Mouse (Mus musculus) olfactory bulb, adult 2 months (tissue): Measurements from ENCODE around the gene Fam83e.

Source experiments
- CTCF ChIP-seq: fragments of 200-500 bp; IDR thresholded peaks from 2 replicates; pipeline ENCODE4 v1.5.1; 2012; ENCODE audit warnings: low read depth, mild to moderate bottlenecking, low read length, moderate library complexity; ENCODE audit not compliant: insufficient read depth
- POLR2A ChIP-seq: fragments of 200-500 bp; IDR thresholded peaks from 2 replicates; pipeline ENCODE4 v1.6.1; 2012; ENCODE audit warnings: mild to moderate bottlenecking, low read depth, low read length, moderate library complexity; ENCODE audit not compliant: insufficient read depth

DNA sequence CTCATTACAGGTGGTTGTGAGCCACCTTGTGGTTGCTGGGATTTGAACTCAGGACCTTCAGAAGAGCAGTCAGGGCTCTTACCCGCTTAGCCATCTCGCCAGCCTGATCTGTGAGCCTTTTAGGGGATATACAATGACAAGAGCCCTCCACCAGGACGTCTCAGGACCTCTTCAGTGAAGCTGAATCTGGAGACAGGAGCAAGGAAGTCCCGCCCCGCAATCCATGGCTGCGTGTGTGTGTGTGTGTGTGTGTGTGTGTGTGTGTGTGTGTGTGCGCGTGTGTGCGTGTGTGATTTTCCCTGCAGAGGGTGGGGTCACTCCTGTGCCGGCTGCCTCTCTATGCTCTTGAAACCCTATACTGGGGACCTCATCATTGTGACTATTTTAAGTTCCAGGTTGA is 18.8 kb downstream of the Fam83e start:
- TF ChIP-seq CTCF (no peak), POLR2A (no peak)
